Mouse (Mus musculus): Measurements from ENCODE around the gene Tuba8. TPM values are rescaled to one million over a fixed set of nuclear protein-coding genes. Genes with fewer than 3 reads are reported as not detected.

The Tuba8 gene
- total RNA-seq, 2 experiments from 2014 or later, result 6.3 to 7.8 TPM

DNA sequence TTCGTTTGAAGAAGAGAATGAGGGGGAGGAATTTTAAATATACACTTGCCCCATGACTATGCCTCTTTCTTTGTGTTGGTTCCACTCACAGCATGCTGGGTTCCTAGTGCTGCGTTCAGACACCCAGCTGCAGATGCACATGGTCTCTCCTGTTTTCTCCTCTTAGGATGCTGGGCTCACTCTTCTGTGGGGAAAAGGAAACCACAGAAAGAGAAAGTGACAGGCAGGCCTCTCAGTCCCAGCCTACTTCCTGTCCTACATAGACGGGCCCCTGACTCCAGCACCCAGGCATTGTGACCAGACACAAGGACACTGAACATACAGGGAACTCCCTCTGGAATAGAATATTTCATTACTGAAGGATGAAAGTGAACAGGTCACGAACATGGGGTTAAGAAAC, 15.5 kb downstream of the Tuba8 start:
- DNase-seq (ENCODE audit: low spot score in 2 of 2), result no peak

DNA sequence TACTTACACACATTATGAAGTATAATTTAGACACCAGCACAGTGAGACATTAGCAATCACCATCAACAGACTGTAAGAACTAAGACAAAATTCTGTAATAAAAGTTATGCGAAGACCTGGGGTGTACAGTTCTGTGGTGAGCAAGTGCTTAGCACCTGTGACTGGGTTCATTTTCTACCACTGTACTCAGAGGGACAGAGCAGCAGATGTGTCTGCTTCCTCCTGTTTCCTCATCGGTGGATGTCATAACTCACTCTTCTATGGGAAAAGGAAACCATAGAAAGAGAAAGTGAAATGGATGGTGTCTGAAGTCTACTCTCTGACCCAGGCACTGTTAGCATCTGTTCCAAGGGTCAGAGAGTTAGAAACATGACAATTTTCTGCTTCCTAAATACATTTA, 16.2 kb downstream of the Tuba8 start:
- DNase-seq (ENCODE audit: low spot score in 2 of 2), result no peak

DNA sequence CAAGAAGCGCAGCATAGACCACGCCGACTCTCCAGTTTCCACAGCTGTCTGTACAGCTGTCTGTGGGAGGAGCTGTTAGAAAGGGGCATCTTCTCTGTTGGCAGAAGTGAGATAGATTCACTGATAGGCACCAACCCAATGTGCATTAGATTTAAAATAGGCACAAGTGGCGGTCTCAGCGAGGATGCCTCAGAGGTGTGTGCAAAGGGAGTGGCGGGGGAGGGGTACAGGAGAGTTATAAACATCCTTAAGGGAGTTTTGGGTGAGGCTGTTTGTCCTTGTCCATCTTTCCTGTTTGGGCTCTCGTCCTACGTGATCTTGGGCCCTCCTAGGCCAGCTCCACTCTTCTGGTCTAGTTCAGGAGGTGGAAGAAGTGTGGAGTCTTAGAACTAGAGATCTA, 17.9 kb downstream of the Tuba8 start:
- no peak for DNase-seq (ENCODE audit: low spot score in 2 of 2)

DNA sequence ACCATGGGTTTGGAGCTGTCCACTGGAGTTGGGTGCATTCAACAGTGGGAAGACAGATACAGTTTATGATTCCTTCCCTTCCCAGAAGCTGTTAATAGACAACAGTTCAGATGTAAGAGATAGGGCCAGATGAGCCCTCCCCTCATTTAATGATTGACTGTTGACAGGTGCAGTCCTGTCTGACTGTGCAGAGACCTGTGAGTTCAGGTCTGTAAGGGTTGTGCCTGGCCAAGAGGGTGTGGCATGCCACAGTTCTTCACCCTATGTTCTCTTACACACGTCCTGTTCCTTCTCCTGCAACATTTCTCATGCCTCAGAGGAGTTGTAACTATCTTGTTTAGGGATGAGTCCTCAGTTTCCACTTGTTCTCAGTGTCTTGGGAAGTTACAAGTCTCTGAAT, 22.2 kb downstream of the Tuba8 start:
- no peak for DNase-seq (ENCODE audit: low spot score in 2 of 2)

DNA sequence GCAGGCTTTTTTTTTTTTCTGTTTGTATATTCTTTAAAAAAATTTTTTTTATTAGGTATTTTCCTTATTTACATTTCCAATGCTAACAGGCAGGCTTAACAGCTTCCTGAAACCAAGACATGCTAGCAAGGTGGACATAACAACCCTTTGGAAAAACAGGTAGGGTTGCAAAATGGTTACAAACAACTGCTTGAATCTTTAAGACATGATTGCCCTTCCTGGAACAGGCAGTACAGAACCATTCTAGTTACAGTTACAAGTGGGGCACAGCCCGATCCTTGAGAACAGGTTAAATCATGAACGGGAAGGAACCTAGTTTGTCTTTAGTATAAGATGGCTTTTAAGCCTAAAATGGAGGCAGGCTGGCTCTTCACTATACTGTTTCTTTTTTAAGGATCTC, 25.9 kb downstream of the Tuba8 start:
- no peak for DNase-seq (ENCODE audit: low spot score in 2 of 2)

DNA sequence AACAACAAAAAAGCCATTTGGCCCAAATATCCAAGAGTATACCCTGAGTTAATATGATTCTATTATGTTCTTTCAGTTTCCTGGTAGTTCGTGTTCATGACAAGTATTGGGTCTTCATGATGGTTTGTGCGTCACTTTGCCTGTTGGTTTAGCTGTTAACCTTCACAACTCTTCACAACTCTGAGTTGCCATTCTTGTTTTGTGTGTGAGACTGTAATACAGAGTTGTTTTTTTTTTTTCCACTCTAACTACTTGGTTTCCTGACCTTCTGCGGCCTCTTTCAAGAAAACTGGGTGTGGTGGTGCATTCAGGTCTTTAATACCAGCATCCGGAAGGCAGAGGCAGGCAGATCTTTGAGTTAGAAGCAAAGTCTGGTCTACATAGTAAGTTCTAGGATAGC, 27.7 kb downstream of the Tuba8 start:
- DNase-seq (ENCODE audit: low spot score in 2 of 2), result no peak

DNA sequence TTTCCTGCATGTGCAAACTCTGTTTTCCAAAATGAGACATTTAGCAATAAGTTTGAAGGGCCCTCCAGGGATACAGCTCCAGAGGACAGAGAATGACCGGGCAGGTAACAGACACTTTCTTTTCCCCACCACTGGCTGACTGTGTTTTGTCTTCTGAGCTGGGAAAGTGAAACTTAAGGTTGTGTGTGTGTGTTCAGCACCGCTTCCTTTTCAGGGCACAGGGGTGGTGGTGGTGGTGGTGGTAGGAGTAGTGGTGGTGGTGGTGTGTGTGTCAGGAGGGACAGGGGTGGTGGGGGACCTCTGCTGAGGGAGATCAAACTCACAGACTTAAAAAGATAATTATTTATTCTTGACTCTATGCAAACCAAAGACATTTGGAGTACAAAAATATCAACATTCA, 31.3 kb downstream of the Tuba8 start:
- no peak for DNase-seq (ENCODE audit: low spot score in 2 of 2)

DNA sequence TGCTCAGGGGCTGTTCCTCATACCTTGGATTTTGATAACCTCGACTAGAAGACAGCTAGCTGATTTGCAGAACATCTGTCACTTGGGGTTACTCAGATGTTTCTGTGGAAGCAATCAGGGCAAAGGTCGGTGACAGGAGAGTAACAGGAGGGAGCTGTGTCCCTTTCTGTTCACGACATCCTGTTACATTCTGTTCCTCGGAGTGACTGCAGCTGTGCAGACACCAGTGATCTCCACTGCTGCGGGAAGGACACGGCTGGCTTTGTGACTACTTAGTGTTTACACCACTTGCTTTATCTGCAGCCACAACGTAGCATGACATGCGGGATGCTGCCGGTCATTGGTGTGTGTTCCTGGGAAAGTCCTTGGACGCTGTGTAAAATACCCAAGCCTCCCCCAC, 32.7 kb downstream of the Tuba8 start:
- no peak for DNase-seq (ENCODE audit: low spot score in 2 of 2)

DNA sequence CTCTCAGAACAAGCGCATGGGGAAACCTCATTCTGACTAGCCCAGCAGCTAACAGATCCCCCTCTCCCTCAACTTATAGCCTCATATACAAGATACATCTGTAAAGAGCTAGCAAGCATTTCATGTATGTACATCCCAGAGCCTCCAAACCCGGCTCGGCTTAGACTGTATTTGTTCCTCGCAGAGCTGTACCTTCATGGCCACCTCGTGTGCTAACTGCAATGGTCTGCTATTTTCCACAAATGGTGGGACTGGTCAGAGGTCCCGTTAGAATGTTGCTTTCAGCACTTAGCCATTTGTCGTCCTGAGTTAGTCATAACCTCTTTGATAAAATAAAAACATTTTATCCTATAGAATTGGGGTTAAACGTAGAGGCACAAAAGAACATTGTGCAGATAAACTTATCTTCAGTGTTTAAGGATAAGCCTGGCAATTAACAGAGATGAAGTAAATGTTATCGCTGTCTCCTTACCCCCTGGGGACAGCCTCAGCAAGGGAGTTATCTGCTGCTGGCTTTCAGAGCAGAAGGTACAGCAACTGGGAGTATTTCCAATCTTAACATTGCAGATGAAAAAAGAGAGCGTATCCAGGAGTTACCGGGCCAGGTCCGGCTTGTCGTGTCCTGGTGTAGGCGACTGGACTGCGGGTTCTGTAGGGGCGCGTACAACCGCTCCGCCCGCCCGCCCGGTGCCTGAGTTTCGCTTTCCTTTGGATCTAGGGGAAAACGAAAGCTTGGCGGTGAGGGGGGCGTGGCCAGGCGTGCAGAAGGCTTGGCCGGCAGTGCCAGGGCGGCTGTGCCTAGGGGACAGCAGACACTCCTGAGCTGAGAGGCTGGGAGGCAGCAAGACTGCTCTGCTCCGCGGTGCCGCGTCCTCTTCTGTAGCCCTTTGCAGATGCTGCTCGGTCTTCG, 34.9 kb downstream of the Tuba8 start, which contains the start of gene Usp18:
Gene Usp18, plus strand, starts transcription at position 780 of the 910 bp plus-strand sequence.
- DNase-seq (ENCODE audit: low spot score in 2 of 2), result peak; percentile 11 to 65

DNA sequence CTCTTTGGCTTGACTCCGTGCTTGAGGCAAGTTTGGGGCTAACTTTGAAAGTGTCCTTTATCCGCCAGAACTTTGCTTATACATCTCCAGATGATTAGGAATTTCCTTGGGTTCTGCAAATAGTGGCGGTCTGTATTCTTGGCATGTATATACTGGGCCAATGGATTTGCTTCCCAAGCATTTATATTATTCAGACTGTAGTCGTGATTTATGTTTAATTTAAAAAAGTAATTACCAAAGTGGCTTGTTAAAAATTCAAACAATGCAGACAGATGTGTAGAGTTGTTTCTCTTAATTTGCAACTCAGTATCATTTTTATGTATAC, 35.5 kb downstream of the Tuba8 start:
- DNase-seq (ENCODE audit: low spot score in 2 of 2), result no peak

DNA sequence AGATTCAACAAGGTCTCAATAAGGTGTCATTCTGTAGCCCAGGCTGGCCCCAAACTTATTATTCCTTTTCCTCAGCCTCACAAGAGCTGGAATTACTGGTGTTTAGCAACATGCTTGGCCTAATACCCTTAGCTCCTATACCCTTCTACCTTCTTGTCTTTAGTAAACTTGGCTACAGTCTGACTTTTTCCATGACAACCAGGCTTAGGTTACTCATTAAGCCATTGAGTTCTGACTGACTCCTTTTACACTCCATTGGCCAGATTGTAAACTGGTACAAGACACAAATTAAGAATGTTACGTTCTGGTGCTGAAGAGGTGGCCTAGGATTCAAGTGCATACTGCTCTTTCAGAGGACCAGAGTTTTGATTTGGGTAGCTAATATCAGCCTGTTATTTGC, 39.9 kb downstream of the Tuba8 start:
- DNase-seq (ENCODE audit: low spot score in 2 of 2), result no peak

DNA sequence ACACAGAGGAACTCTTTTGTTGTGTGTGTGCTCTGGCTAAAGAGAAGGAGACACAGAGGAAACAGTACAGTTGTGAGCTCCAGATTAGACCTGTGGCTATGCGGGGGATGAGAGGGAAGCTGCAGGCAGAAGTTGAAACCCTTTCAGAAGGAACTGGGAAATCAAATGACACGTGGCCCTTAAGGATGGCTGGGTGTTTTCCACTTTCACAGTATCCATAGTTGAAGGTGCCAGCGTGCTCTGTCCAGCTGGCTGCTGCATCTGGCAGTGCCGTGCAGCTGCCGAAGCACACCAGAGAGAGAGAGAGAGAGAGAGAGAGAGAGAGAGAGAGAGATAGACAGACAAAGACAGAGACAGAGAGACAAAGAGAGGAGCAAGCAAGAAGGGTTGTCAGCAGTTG, 40.8 kb downstream of the Tuba8 start:
- DNase-seq (ENCODE audit: low spot score in 2 of 2), result no peak

DNA sequence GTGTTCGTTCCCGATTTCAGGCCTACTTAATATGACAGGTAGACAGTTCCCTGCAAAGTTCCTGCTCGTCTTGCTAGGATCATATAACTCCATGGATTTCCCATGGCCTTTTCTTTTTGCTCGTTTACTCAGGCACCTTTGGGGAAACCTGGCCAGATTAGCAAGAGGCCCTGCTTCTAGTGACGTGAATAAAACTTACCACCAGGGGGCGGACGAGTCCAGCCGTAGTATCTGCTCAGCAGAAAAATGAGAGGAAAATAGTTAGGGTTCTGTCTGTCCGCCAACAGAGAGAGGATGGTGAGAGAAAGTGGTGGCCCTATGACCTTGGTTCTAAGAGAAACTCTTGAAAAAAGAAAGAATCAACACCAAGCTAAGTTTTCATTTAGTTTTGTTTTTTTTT, 50.1 kb downstream of the Tuba8 start:
- peak; percentile 30 to 88 for DNase-seq (ENCODE audit: low spot score in 2 of 2)

DNA sequence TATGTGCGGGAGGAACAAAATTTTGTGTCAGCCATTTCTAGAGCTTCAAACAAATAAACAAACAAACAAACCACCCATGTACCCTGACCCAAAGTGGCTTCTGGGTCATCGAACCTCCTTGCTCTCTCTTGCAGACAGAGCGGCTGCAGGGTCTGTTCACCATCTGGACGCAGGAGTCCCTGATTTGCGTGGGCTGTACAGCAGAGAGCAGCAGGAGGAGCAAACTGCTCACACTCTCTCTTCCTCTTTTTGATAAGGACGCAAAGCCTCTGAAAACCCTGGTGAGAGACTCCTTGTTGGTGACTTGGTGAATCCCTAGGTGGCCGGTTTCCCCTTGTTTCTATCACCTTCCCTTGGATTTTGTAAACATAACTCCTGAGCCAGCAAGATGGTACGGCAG, 50.7 kb downstream of the Tuba8 start:
- DNase-seq (ENCODE audit: low spot score in 2 of 2), result no peak

DNA sequence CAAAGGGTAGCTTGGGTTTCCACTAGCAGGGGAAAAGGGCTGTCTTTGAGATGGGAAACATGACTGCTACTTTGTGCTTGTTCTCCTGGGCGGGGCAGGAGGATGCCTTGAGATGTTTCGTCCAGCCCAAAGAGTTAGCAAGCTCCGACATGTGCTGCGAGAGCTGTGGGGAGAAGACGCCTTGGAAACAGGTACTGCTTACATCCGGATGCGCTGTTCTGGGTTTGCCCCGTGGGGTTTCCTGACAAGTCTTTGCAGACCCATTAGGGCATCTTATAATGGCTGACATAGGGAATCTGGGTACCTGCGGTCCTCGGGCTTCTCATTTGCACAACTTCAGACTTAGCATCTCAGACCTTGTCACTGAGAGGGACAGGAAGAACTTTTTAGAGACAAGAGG, 51.5 kb downstream of the Tuba8 start:
- no peak for DNase-seq (ENCODE audit: low spot score in 2 of 2)

DNA sequence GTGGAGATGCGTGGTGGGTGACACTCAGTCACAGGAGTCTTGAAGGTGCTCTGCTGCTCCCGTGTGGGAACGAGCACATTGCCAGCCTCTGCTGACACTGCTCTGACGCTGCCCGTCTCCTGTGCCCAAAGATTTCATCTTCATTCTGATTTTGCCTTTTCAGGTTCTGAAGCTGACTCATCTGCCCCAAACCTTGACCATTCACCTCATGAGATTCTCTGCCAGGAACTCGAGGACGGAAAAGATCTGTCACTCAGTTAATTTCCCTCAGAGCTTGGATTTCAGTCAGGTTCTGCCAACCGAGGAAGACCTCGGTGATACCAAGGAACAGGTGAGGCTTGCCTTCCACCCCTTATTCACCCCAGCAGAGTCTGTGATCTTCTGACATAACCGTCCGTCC, 52.0 kb downstream of the Tuba8 start:
- no peak for DNase-seq (ENCODE audit: low spot score in 2 of 2)

DNA sequence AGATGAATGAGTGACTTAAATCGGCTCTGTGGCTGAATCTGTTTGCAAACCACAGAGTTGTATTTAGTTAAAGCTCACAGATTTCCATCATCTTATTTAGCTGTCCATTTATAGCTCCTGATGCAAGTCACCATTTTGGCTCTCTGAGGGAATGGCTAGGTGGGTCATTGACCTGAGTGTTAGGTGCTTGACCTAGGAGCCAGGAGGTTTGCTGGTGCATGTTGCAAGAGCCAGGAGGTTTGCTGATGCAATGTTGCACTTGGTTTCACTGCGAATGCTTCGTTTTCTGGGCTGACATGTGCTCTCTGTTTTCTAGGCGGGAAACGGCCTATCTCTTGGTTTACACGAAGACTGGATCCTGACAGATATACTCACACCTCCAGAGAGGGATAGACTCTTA, 59.7 kb downstream of the Tuba8 start:
- DNase-seq (ENCODE audit: low spot score in 2 of 2), result no peak

DNA sequence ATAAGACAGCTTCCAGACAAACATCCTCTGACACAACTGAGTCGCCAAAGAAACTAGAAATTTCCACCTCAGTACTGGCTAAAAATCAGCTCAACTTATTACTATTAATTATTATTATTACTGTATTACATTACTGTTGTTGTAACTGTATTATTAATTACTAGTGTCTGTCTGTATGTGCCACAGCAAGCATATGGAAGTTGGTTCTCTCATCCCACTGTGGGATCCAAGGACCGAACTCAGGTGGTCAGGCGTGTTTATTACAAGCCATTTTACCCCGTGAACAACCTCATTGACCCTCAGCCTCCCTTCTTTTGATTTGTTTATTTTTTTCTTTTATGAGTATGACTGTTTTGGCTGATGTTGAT, 61.2 kb downstream of the Tuba8 start:
- no peak for DNase-seq (ENCODE audit: low spot score in 2 of 2)

DNA sequence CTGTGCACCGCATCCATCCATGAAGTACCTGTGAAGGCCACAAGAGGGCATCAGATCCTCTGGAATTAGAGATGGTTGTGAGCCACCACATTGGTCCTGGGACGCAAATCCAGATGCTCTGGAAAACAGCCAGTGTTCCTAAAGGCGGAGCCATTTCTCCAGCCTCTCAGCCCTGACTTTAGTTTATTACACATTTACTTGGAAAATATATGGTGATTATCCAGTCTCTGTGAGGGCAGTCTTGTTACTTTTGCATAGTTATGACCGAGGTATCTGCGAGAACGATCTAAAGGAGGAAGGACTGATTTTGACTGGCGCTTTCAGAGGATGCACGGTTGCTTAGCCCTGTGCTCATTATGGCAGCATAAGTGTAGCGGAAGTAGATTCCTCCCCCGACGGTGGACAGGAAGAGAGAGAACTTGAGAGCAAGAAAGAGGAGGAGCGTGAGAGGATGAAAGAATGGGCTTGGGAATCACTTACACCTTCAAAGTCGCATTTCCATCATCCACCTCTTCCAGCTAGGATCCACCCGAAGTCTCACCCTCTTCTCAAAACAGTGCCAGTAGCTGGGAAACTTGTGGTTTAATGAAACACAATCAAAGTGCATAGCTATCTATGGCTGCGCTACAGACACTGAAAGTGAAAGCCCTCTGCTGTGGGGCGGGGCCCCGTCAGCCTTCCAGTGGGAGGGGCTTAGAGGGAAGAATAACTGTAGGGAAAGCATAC, 61.7 kb downstream of the Tuba8 start:
- DNase-seq (ENCODE audit: low spot score in 2 of 2), result peak; percentile 60 to 90

DNA sequence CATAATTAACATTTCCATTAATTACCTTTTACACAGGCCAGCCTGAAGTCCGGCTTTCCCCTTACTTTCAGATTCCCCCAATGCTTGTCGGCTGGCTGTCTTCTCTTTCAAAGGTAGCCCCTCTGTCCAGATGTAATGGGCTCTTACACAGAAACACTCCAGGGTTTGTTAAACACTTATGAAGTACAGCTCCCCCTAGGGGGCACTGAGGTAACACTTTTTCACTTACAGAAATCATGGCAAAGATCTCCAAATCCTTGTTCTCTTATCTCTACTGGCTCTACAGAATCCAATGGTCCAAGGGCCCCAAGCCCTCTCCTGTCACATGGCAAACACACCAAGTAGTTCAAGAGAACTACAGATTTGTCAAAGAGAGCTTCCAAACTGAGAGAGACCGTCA, 63.9 kb downstream of the Tuba8 start:
- peak in 1 of 2 experiments; percentile 37 for DNase-seq (ENCODE audit: low spot score in 2 of 2)
